Mouse (Mus musculus) limb, embryonic 10.5 days (tissue): ENCODE data around the gene Parp11. TPM values are rescaled to one million over a fixed set of nuclear protein-coding genes. Genes with fewer than 3 reads are reported as not detected.

Experiments
- DNase-seq: peaks from one replicate; pipeline ENCODE4 v3.0.0-alpha.2; 2017; ENCODE audit warnings: low spot score
- H3K27ac ChIP-seq: fragments of 300-500 bp; sonication (generic); 2 replicates; pipeline ENCODE4 v1.5.1; 2016; ENCODE audit warnings: mild to moderate bottlenecking
- H3K27me3 ChIP-seq: fragments of 300-500 bp; sonication (generic); 2 replicates; pipeline ENCODE4 v1.6.1; 2016; ENCODE audit warnings: low read depth, mild to moderate bottlenecking; ENCODE audit not compliant: poor library complexity, severe bottlenecking
- H3K36me3 ChIP-seq: fragments of 300-500 bp; sonication (generic); 2 replicates; pipeline ENCODE4 v1.6.1; 2016; ENCODE audit warnings: mild to moderate bottlenecking, moderate library complexity
- H3K4me1 ChIP-seq: fragments of 300-500 bp; sonication (generic); 2 replicates; pipeline ENCODE4 v1.6.1; 2016
- H3K4me3 ChIP-seq: fragments of 300-500 bp; sonication (generic); 2 replicates; pipeline ENCODE4 v1.5.1; 2016; ENCODE audit warnings: mild to moderate bottlenecking, moderate library complexity
- H3K9me3 ChIP-seq: fragments of 300-500 bp; sonication (generic); replicated peaks from 2 replicates; pipeline ENCODE4 v1.6.1; 2016; ENCODE audit warnings: mild to moderate bottlenecking
- WGBS: fragments of 180-500 bp; shearing (Covaris S2); methylation state at CpG from one replicate; pipeline ENCODE4 v1.1.7; 2016; 5-methylcytosine and 5-hydroxymethylcytosine counted together
- polyA plus RNA-seq: library from polyadenylated mRNA; unstranded; fragments of >200 nt; fragmentation: Nextera tagmentation; extraction: Ambion mirVana; gene quantifications from 2 replicates; pipeline ENCODE4 v1.2.1, GENCODE M21; 2016

The Parp11 gene
- polyA plus RNA-seq, 1 experiment from 2014 or later, result 29.6 TPM

- no peaks in the 10 kb centered on the region for H3K36me3 ChIP-seq
- DNase-seq, result no peak
- H3K27ac ChIP-seq, result no peak overlapping the region
- no peaks in the 10 kb centered on the region for H3K4me1 ChIP-seq
- H3K4me3 ChIP-seq, result no peak overlapping the region
- 82% methylated on average over 9 of the region's 9 CpGs for WGBS
- H3K27me3 ChIP-seq, result no peaks in the 10 kb centered on the region
- H3K9me3 ChIP-seq, result no peaks in the 10 kb centered on the region
These were observed 12.6 kb upstream of the Parp11 start for GRCm38 (mm10) chr6:127433886-127434647.

DNA sequence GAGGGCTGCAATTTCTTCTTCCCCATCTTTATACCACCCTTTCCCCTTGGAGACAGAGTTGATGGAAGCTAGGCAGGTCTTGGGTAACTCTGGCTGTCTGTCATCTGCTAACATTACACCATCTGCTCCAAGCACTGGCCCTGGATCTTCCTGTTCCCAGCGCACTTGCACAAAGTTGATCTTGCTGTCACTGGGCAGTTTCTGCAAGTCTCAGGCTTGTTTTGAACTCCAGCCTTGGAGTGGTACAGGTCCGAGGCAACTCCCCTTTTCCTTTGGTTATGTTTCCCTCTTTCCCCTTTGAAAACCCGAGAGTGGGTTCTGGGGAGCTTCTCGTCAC is 12.0 kb upstream of the Parp11 start:
- WGBS, result 89% methylated on average over 4 of the region's 4 CpGs
- Histone ChIP-seq H3K4me3 (no peak overlapping the region), H3K4me1 (no peaks in the 10 kb centered on the region), H3K36me3 (no peaks in the 10 kb centered on the region), H3K27ac (no peak overlapping the region), H3K27me3 (no peaks in the 10 kb centered on the region), H3K9me3 (no peaks in the 10 kb centered on the region)
- no peak for DNase-seq

- no peaks in the 10 kb centered on the region for H3K27me3 ChIP-seq
- DNase-seq, result no peak
- peaks cover 7% of the 10 kb centered on the region for H3K4me1 ChIP-seq
- H3K9me3 ChIP-seq, result no peaks in the 10 kb centered on the region
- H3K4me3 ChIP-seq, result no peak overlapping the region
- WGBS, result 88% methylated on average over 3 of the region's 3 CpGs
- H3K36me3 ChIP-seq, result no peaks in the 10 kb centered on the region
- H3K27ac ChIP-seq, result no peak overlapping the region
These were observed 7.6 kb upstream of the Parp11 start for GRCm38 (mm10) chr6:127439063-127439462.

GRCm38 (mm10) chr6:127439540-127440195 is 7.0 kb upstream of the Parp11 start:
- DNase-seq, result no peak
- H3K4me3 ChIP-seq, result no peak overlapping the region
- H3K27ac ChIP-seq, result no peak overlapping the region
- no peaks in the 10 kb centered on the region for H3K36me3 ChIP-seq
- H3K4me1 ChIP-seq, result peaks cover 7% of the 10 kb centered on the region
- no peaks in the 10 kb centered on the region for H3K9me3 ChIP-seq
- WGBS, result 90% methylated on average over 5 of the region's 5 CpGs
- H3K27me3 ChIP-seq, result no peaks in the 10 kb centered on the region

DNA sequence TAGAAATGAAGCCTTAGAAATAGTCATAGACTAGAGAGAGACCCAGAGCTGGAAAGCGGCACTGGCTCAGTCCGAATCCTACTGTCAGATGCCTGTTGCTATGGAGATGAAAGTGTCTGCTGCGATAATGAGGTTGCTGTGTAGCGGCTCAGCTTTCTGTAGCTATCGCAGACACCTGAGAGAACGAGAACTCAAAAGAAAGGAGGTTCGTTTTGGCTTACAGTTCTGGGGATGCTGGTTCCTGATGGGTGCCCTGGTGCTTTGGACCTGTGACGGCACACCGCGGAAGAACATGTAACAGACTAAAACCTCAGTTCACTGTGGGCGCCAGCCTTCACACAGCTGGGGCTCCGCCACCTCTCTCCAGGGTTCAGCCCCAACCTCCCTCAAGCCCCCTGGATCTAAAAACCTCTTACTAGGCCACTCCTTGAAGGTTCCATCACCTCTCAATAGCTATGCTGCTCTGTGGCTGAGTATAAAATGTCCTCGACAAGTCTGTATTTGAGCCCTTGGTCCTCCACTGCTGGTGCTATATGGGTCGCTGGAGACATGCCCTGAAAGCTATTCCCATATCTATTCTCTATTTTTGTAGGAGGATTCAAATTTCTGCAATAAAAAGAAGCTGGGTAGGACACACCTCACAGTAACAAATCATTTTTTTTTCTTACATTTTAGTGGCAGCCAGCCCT is 6.1 kb upstream of the Parp11 start:
- peaks cover 7% of the 10 kb centered on the region for H3K4me1 ChIP-seq
- no peaks in the 10 kb centered on the region for H3K36me3 ChIP-seq
- no peaks in the 10 kb centered on the region for H3K9me3 ChIP-seq
- no peak overlapping the region for H3K27ac ChIP-seq
- H3K27me3 ChIP-seq, result no peaks in the 10 kb centered on the region
- 0 out of 2 replicates have a peak overlapping the region, but pooled peaks have one; percentile 10 for H3K4me3 ChIP-seq
- 52% methylated on average over 14 of the region's 14 CpGs for WGBS
- DNase-seq, result no peak

- no peaks in the 10 kb centered on the region for H3K36me3 ChIP-seq
- H3K9me3 ChIP-seq, result no peaks in the 10 kb centered on the region
- DNase-seq, result no peak
- H3K4me3 ChIP-seq, result no peak overlapping the region
- H3K4me1 ChIP-seq, result peaks cover 7% of the 10 kb centered on the region
- no peak overlapping the region for H3K27ac ChIP-seq
- peaks cover 5% of the 10 kb centered on the region; the same call in 1 of the 2 replicates for H3K27me3 ChIP-seq
- 70% methylated on average over 4 of the region's 4 CpGs for WGBS
These were observed 4.1 kb upstream of the Parp11 start for GRCm38 (mm10) chr6:127442584-127442983.

- no peaks in the 10 kb centered on the region for H3K9me3 ChIP-seq
- no peaks in the 10 kb centered on the region for H3K36me3 ChIP-seq
- no peak overlapping the region for H3K27ac ChIP-seq
- H3K27me3 ChIP-seq, result peaks cover 18% of the 10 kb centered on the region
- H3K4me1 ChIP-seq, result peaks cover 7% of the 10 kb centered on the region
- DNase-seq, result no peak
- 49% methylated on average over 2 of the region's 2 CpGs for WGBS
- H3K4me3 ChIP-seq, result no peak overlapping the region
These were observed 2.7 kb upstream of the Parp11 start for GRCm38 (mm10) chr6:127443910-127444309.

GRCm38 (mm10) chr6:127444466-127444865 is 2.2 kb upstream of the Parp11 start:
- DNase-seq, result no peak
- Histone ChIP-seq H3K36me3 (no peaks in the 10 kb centered on the region), H3K27ac (no peak overlapping the region), H3K9me3 (no peaks in the 10 kb centered on the region), H3K4me1 (peaks cover 7% of the 10 kb centered on the region), H3K4me3 (no peak overlapping the region), H3K27me3 (peaks cover 19% of the 10 kb centered on the region)
- WGBS, result 71% methylated on average over 4 of the region's 4 CpGs

- Histone ChIP-seq H3K27ac (no peak overlapping the region), H3K4me3 (no peak overlapping the region), H3K36me3 (no peaks in the 10 kb centered on the region), H3K4me1 (no peaks in the 10 kb centered on the region), H3K9me3 (no peaks in the 10 kb centered on the region), H3K27me3 (peaks cover 30% of the 10 kb centered on the region)
- no peak for DNase-seq
- WGBS, result 73% methylated on average over 10 of the region's 10 CpGs
These were observed 1.2 kb downstream of the Parp11 start for GRCm38 (mm10) chr6:127447686-127448460.

GRCm38 (mm10) chr6:127448869-127449268 is 2.2 kb downstream of the Parp11 start:
- Histone ChIP-seq H3K4me3 (no peak overlapping the region), H3K27me3 (peaks cover 30% of the 10 kb centered on the region), H3K9me3 (no peaks in the 10 kb centered on the region), H3K36me3 (no peaks in the 10 kb centered on the region), H3K27ac (no peak overlapping the region), H3K4me1 (peaks cover 4% of the 10 kb centered on the region; the same call in 1 of the 2 replicates)
- no peak for DNase-seq
- 84% methylated on average over 2 of the region's 2 CpGs for WGBS

DNA sequence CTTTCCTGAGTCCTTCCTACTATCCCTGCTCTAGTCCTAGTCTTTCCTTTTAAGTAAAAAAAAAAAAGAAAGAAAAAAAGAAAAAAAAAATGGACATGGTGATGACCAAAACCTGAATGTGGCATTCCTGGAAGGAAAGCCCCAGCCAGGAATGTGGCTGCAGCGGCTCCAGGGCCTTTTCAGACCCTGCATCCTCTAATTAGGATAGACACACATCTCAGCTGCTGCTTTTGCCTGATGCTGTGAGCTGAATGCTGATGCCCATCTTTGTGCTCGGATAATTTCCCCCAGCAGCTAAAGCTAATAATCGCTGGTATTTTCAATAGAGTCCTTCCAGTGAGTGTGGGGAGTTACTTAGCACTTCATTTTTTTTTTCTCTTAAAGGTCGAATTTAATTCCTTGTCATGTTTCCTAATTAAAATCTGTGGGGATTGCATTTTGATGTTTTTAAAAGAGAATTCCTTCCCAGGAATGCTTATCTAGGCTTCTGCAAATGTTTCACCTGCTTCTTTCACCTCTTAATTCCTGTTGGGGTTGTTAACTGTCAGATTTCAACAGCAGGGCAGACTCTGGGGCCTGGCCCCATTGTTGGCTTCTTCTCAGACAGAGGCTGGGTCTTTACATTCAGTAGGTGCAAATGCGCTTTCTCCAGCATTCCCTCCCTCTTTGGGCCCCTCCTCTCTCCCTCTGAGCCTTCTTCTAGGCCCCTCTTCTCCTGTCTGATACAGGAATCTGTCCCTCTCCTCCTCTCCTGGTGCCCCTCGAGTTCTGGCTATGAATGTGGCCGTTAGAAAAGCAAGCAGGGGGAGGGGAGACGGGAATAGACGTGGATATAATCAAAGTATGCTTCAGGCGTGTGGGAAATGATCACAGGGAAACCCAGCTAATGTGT is 3.1 kb downstream of the Parp11 start:
- H3K4me3 ChIP-seq, result no peak overlapping the region
- H3K27me3 ChIP-seq, result peaks cover 30% of the 10 kb centered on the region
- H3K4me1 ChIP-seq, result peaks cover 9% of the 10 kb centered on the region; the same call in 1 of the 2 replicates
- H3K27ac ChIP-seq, result no peak overlapping the region
- H3K9me3 ChIP-seq, result no peaks in the 10 kb centered on the region
- 48% methylated on average over 10 of the region's 10 CpGs for WGBS
- H3K36me3 ChIP-seq, result no peaks in the 10 kb centered on the region
- no peak for DNase-seq
